Mouse (Mus musculus) liver, adult 2 months (tissue): Measurements from ENCODE around the gene Poldip3. TPM values are rescaled to one million over a fixed set of nuclear protein-coding genes. Genes with fewer than 3 reads are reported as not detected.

ENCODE experiments used
- DNase-seq: peaks from one replicate; pipeline ENCODE4 v3.0.0-alpha.2; 2011; ENCODE audit warnings: low read depth, low spot score; ENCODE audit errors: extremely low read depth
- H3K27ac ChIP-seq: fragments of 200-500 bp; replicated peaks from 2 replicates; pipeline ENCODE4 v1.5.1; 2012; ENCODE audit warnings: low read depth, mild to moderate bottlenecking, control low read depth, inconsistent platforms, low read length; ENCODE audit not compliant: insufficient read depth
- H3K27me3 ChIP-seq: fragments of 200-500 bp; 2 replicates; pipeline ENCODE4 v1.6.1; 2012; ENCODE audit warnings: mild to moderate bottlenecking, moderate library complexity, low read length, inconsistent platforms; ENCODE audit not compliant: control insufficient read depth, insufficient read depth
- H3K36me3 ChIP-seq: fragments of 200-500 bp; 2 replicates; pipeline ENCODE4 v1.6.1; 2012; ENCODE audit warnings: low read length, inconsistent platforms; ENCODE audit not compliant: control insufficient read depth, insufficient read depth
- H3K4me1 ChIP-seq: fragments of 200-500 bp; 2 replicates; pipeline ENCODE4 v1.6.1; 2011; ENCODE audit warnings: low read length; ENCODE audit not compliant: control insufficient read depth, insufficient read depth
- H3K4me3 ChIP-seq: fragments of 200-500 bp; 2 replicates; pipeline ENCODE4 v1.5.1; 2011; ENCODE audit warnings: low read depth, mild to moderate bottlenecking, control low read depth, low read length, moderate library complexity; ENCODE audit not compliant: insufficient read depth
- H3K79me2 ChIP-seq: fragments of 200-500 bp; 2 replicates; pipeline ENCODE4 v1.6.1; 2012; ENCODE audit warnings: inconsistent platforms, mild to moderate bottlenecking, low read length, moderate library complexity; ENCODE audit not compliant: control insufficient read depth, insufficient read depth
- H3K9ac ChIP-seq: fragments of 200-500 bp; 2 replicates; pipeline ENCODE4 v1.6.1; 2012; ENCODE audit warnings: low read depth, mild to moderate bottlenecking, control low read depth, inconsistent platforms, low read length
- CTCF ChIP-seq: fragments of 200-500 bp; IDR thresholded peaks from 2 replicates; pipeline ENCODE4 v1.5.1; 2011; ENCODE audit warnings: low read depth, low read length, control low read depth
- POLR2A ChIP-seq: fragments of 200-500 bp; IDR thresholded peaks from 2 replicates; pipeline ENCODE4 v1.6.1; 2011; ENCODE audit warnings: low read length, control low read depth; ENCODE audit not compliant: insufficient read depth; ENCODE audit errors: extremely low read depth
- WGBS: fragments of 180-500 bp; shearing (Covaris S2); methylation state at CpG from one replicate; pipeline ENCODE4 v1.1.7; 2018; 5-methylcytosine and 5-hydroxymethylcytosine counted together
- polyA plus RNA-seq: library from polyadenylated mRNA; depleted of rRNA; stranded (reverse); fragments of >200 nt; gene quantifications from 2 replicates; pipeline ENCODE4 v1.2.3, GENCODE M21; 2012
- total RNA-seq: library from RNA; depleted of rRNA; stranded (reverse); fragments of >200 nt; gene quantifications from 2 replicates; pipeline ENCODE4 v1.2.3, GENCODE M21; 2014

The Poldip3 gene
- total and polyA plus RNA-seq, 2 experiments: 21.6 to 34.6 TPM

GRCm38 (mm10) chr15:83156929-83157666, 7.9 kb upstream of the Poldip3 start:
- Histone ChIP-seq H3K4me3 (no peak overlapping the region), H3K27me3 (no peaks in the 10 kb centered on the region), H3K4me1 (peaks cover 34% of the 10 kb centered on the region), H3K9ac (peak overlapping the region; percentile 11), H3K27ac (peak overlapping the region; percentile 70), H3K79me2 (peaks cover 7% of the 10 kb centered on the region; the same call in 1 of the 2 replicates), H3K36me3 (peaks cover 31% of the 10 kb centered on the region)
- peak; percentile 60 for DNase-seq
- 41% methylated on average over 11 of the region's 11 CpGs for WGBS
- TF ChIP-seq POLR2A: no peak
- TF ChIP-seq CTCF: peak; percentile 96

DNA sequence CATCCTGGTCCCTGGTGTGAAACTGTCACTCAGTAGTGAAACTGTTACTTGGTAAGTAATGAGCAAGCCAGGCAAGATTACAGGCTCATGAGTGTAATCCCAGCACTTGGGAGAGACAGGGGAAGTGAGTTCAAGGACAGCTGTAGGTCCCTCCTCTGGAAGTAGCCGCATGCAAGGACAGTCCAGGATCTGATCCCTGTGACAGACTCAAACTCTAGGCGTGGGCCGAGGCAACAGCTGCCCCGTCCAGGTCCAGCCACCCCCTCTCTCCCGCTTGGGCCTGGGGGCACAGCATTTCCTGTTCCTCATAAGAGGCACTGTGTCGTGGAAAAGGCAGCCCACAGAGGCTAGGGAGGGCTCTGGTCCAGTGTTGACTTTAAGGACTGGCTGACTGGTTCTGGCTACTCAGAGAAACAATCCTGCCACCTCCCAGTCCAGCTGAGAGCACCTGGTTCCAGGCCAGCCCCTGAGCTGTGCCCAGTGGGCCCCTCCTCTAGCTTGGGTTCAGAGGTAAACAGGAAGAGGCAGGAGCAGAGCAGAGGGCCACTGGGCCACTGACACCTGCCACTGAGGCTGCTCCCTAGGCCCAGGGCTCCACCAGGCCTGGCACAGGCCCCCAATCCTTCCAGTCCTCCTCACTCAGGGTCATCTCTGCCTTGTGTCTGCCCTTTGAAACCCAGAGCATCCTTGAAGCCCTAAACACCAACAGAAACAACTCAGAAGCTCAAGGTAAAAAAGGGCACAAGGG, 6.7 kb upstream of the Poldip3 start:
- peak; percentile 92 for DNase-seq
- Histone ChIP-seq H3K9ac (peak overlapping the region; percentile 56), H3K27ac (peak overlapping the region; percentile 74), H3K36me3 (peaks cover 26% of the 10 kb centered on the region), H3K27me3 (no peaks in the 10 kb centered on the region), H3K4me1 (peaks cover 28% of the 10 kb centered on the region), H3K4me3 (0 out of 2 replicates have a peak overlapping the region, but pooled peaks have one; percentile 1), H3K79me2 (peaks cover 2% of the 10 kb centered on the region; the same call in 1 of the 2 replicates)
- WGBS: 25% methylated on average over 6 of the region's 6 CpGs
- 0 out of 2 replicates have a peak, but pooled peaks have one; percentile 31 for TF ChIP-seq POLR2A
- TF ChIP-seq CTCF: no peak

GRCm38 (mm10) chr15:83154309-83154708, 5.1 kb upstream of the Poldip3 start:
- no peaks in the 10 kb centered on the region for H3K27me3 ChIP-seq
- H3K79me2 ChIP-seq: no peaks in the 10 kb centered on the region
- no peak overlapping the region for H3K27ac ChIP-seq
- H3K36me3 ChIP-seq: peaks cover 12% of the 10 kb centered on the region
- peaks cover 25% of the 10 kb centered on the region for H3K4me1 ChIP-seq
- no peak for TF ChIP-seq POLR2A
- no peak for TF ChIP-seq CTCF
- H3K9ac ChIP-seq: no peak overlapping the region
- 89% methylated on average over 7 of the region's 7 CpGs for WGBS
- no peak overlapping the region for H3K4me3 ChIP-seq
- no peak for DNase-seq

GRCm38 (mm10) chr15:83150694-83151093, 1.5 kb upstream of the Poldip3 start:
- Histone ChIP-seq H3K79me2 (peaks cover 25% of the 10 kb centered on the region), H3K36me3 (peaks cover 9% of the 10 kb centered on the region; the same call in 1 of the 2 replicates), H3K9ac (no peak overlapping the region), H3K4me3 (no peak overlapping the region), H3K27ac (no peak overlapping the region), H3K4me1 (peaks cover 14% of the 10 kb centered on the region), H3K27me3 (no peaks in the 10 kb centered on the region)
- TF ChIP-seq POLR2A: no peak
- no peak for TF ChIP-seq CTCF
- WGBS: 47% methylated on average over 4 of the region's 4 CpGs
- DNase-seq: no peak

DNA sequence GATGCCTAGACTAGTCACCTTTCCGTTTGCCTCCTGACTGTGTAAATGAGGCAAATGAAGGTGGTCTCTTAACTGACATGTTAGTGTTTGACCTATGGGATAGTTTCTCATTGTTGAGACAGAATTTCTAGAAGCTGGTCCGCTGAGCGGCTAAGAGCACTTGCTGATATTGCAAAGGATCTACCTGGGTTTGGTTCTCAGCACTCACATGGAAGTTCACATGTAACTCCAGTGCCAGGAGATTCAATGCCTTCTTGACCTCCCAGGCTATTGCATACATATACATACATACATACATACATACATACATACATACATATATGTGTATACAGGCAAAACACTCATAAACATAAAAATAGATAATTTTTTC, 874 bp upstream of the Poldip3 start:
- 34% methylated on average over 3 of the region's 3 CpGs for WGBS
- Histone ChIP-seq H3K27me3 (no peaks in the 10 kb centered on the region), H3K4me1 (peaks cover 10% of the 10 kb centered on the region), H3K9ac (peak overlapping the region; percentile 47), H3K36me3 (peaks cover 8% of the 10 kb centered on the region; the same call in 1 of the 2 replicates), H3K79me2 (peaks cover 31% of the 10 kb centered on the region), H3K27ac (peak overlapping the region; percentile 74), H3K4me3 (no peak overlapping the region)
- no peak for DNase-seq
- no peak for TF ChIP-seq POLR2A
- TF ChIP-seq CTCF: no peak
